Mouse (Mus musculus): Measurements from ENCODE around the gene Mrps18b. TPM values are rescaled to one million over a fixed set of nuclear protein-coding genes. Genes with fewer than 3 reads are reported as not detected.

Gene Mrps18b
- total RNA-seq, 4 experiments from 2014 or later, result 39.0 to 57.9 (median 42.8) TPM

DNA sequence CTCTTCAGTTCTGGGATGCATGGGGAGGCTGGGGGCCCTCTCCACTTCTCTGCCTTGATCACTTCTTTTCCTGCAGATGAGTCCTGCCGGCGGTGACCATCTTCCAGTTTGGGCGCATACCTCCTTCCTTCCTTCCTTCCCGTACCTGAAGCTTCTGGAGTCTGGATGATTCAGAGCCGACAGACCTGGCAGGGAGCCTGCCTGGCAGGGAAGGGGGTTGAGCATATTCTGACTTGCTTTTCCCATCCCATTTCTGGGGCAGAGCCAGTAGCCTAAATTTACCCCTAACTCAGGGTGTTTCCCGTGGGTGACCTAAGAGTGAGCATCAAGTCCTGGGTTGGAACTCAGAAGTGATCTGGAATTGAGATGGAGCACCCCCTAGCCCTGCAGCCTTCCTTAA is 41.5 kb downstream of the Mrps18b start:
- DNase-seq (ENCODE audit: low spot score in 2 of 2), result no peak

DNA sequence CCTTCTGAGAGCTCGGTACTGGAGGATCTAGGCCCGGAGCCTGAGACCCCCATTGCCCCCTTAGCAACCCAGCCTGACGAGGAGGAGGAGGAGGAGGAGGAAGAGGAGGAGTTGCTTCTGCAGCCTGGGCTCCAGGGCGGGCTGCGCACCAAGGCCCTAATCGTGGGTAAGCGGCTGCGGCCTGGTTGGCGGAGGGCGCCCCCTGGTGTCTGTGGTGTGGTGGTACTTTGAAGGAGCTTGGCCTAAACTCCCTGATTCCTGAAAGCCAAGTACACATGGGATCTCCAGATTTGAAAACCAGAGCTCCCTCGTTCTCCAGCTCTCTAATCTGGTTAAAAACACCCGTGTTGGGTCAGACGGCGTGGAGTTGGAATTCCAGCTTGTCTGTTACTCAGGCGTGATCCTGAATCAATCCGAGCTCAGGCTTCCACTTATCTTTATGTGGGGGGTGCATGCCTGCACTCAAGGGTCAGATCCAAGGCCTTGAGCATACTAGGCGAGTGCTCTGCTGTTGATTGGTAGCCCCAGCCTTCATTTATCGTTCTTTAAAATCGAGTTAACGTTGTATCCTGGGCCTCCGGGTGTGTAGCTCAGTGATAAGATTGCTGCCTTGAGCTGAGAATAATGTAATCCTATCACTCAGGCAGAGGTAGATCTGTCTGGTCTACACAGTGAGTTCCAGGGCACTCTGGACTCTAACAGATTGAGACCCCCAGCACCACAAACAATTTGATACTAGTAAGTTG is 42.2 kb downstream of the Mrps18b start:
- DNase-seq (ENCODE audit: low spot score in 2 of 2), result peak; percentile 67 to 83

- DNase-seq (ENCODE audit: low spot score in 2 of 2), result no peak
Measured at GRCm38 (mm10) chr17:35870884-35871696, 45.1 kb downstream of the Mrps18b start.

GRCm38 (mm10) chr17:35870151-35870883 is 45.9 kb downstream of the Mrps18b start:
- no peak for DNase-seq (ENCODE audit: low spot score in 2 of 2)

- no peak for DNase-seq (ENCODE audit: low spot score in 2 of 2)
Measured at GRCm38 (mm10) chr17:35869346-35870067, 46.7 kb downstream of the Mrps18b start.

GRCm38 (mm10) chr17:35868961-35869345 is 47.2 kb downstream of the Mrps18b start:
- DNase-seq (ENCODE audit: low spot score in 2 of 2), result no peak

DNA sequence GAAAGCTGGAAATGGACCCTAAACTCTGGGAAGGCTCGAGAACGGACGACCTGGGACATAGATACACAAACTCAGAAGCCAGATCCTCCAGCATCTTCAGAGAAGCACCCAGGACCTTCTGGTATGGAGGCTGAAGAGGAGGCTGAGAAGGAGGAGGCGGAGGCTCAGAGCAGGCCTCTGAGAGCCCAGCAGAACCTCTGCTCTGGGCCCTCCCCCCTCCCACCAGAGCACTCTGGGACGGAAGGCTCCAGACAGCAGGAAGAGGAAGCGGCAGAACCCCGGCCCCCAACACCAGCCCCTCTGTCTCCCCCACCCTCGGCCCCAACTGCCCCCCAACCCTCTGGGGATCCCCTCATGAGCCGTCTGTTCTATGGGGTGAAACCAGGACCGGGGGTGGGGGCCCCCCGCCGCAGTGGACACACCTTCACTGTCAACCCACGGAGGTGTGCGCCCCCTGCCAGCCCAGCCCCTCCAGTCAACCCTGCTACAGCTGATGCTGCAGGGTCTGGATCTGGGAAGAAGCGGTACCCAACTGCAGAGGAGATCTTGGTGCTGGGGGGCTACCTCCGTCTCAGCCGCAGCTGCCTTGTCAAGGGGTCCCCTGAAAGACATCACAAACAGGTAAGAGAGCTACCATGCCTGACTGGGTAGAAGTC is 47.9 kb downstream of the Mrps18b start:
- no peak for DNase-seq (ENCODE audit: low spot score in 2 of 2)

GRCm38 (mm10) chr17:35866911-35867890 is 49.0 kb downstream of the Mrps18b start:
- no peak for DNase-seq (ENCODE audit: low spot score in 2 of 2)

GRCm38 (mm10) chr17:35866281-35866831 is 49.8 kb downstream of the Mrps18b start:
- no peak for DNase-seq (ENCODE audit: low spot score in 2 of 2)

DNA sequence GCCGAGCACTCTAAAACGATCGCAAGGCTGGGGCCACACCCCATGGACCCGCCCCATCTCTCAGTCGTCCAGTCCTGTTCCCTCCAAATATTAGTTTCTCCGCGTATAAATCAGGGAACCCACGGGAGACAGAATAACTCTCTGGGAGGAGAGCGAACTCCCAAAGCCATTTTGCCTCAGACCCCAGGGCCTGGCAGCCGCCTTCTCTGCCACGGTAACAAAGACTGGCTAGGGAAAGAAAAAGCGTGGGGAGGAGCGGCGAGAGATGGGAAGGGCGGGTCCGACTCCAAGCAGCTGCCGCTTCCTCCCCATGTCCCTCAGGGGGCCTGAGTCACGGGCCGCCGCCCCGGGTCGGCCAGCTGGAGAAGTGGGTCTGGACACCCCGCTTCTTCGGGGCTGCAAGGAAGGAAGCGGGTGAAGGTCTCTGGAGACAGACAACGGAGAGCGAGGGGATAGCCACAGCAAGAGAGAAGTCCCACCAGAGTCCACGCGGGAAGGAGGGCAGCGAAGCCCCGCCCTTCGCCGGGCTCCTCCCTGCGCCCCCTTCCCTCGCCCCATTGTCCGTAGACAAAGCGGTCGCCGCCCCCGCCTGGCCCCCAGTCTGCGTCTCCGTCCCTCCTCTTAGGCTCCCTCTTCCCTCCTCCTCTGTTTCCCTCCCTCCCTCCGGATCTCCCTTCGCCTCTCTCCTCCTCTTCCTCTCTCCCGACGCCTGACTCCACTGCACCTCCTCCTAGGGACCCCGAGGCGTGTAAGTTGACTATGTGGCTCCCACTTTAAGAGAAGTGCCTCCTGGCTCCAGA is 50.5 kb downstream of the Mrps18b start, which contains the start of gene Ppp1r18:
Ppp1r18 (plus strand) TSS at position 113 of the 800 bp plus-strand sequence.
- DNase-seq (ENCODE audit: low spot score in 2 of 2), result no peak

GRCm38 (mm10) chr17:35864832-35865353 is 51.3 kb downstream of the Mrps18b start:
- DNase-seq (ENCODE audit: low spot score in 2 of 2), result no peak

DNA sequence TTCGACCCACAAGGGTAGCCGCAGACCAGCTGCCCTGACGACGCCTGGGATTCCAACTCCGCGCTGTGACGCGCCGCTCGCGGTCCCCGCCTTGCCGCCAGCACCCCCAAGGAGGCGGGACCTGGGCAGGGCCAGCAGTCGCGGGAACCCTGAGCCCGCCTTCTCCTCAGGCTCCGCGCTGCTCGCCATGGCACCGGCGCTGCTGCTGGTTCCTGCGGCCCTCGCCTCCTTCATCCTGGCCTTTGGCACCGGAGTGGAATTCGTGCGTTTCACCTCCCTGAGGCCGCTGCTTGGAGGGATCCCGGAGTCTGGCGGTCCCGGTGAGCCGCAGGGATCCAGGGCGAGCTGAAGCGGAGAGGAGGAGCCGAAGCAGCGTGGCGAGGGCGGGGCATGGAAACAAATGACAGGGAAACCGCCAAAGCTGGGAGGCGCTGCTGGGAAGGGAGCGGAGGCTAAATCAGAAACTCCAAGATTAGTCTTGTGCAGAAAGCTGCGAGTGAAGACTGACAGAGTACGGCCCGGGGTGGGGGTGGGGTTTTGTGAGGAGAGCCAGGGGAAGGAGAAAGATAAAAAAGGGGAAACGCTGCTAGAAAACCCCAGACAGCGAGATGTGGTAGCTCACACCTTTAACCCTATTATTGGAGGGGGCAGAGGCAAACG is 54.9 kb downstream of the Mrps18b start, which contains the start of gene Nrm:
Nrm (plus strand) TSS at position 121 of the 660 bp plus-strand sequence.
- peak; percentile 76 to 81 for DNase-seq (ENCODE audit: low spot score in 2 of 2)

DNA sequence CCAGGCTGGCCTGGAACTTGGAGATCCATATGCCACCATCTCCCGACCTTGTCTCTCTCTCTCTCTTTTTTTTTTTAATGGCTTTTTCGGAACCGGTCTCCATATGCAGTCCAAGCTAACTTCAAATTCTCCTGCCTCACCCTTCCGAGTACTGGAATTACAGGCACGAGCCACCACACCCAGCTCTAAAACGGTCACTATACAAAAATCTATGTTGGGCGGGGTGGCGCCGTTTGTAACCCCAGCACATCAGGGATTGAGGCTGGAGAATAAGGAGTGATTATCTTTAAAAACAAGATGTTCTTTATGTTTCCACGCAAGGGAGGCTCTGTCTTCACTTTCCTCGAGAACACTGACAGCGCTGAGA is 55.4 kb downstream of the Mrps18b start:
- no peak for DNase-seq (ENCODE audit: low spot score in 2 of 2)
